Mouse (Mus musculus) effector memory CD4-positive, alpha-beta T cell, adult 7 months (primary cell): ENCODE measurements around the gene Prdx6. TPM values are rescaled to one million over a fixed set of nuclear protein-coding genes. Genes with fewer than 3 reads are reported as not detected.

ENCODE experiments used
- polyA plus RNA-seq: library from polyadenylated mRNA; unstranded; fragments of 100-300 nt; shearing (Covaris generic); gene quantifications from one replicate; pipeline ENCODE4 v1.2.1, GENCODE M21; 2017

The Prdx6 gene
- 1,138 TPM for polyA plus RNA-seq

GRCm38 (mm10) chr1:161250604-161251416 is at the start of gene Prdx6:
Gene Prdx6 (minus strand): TSS chr1:161251219.

Other genes with a start within 250 kb of the Prdx6 start
- gene Zbtb37, start 216.4 kb downstream of the Prdx6 start, polyA plus RNA-seq = 8.8 TPM
- 13.5 TPM for gene Dars2, start 180.6 kb downstream of the Prdx6 start, polyA plus RNA-seq
- 81.4 TPM for gene Cenpl, start 180.5 kb downstream of the Prdx6 start, polyA plus RNA-seq
- gene Klhl20, start 119.7 kb downstream of the Prdx6 start, polyA plus RNA-seq = 16.1 TPM
- gene Ankrd45, start 108.5 kb downstream of the Prdx6 start, polyA plus RNA-seq = not detected
- not detected for gene Tex50, start 91.9 kb downstream of the Prdx6 start, polyA plus RNA-seq
- 2.4 TPM for gene Tnfsf4, start 144.2 kb upstream of the Prdx6 start, polyA plus RNA-seq
- 0.55 TPM for gene Tnfsf18, start 243.4 kb upstream of the Prdx6 start, polyA plus RNA-seq